Mouse (Mus musculus) heart, embryonic 16.5 days (tissue): ENCODE measurements around the gene Kdelr2. TPM values are rescaled to one million over a fixed set of nuclear protein-coding genes. Genes with fewer than 3 reads are reported as not detected.

Source experiments
- ATAC-seq: fragments of 200-750 bp; cut with Nextera tagmentation; replicated peaks from 2 replicates; pipeline ENCODE4 v1.8.0; 2017; ENCODE audit warnings: moderate number of reproducible peaks; ENCODE audit not compliant: insufficient read depth, low FRiP score; ENCODE audit errors: extremely low read depth
- H3K27ac ChIP-seq: fragments of 300-500 bp; sonication (generic); 2 replicates; pipeline ENCODE4 v1.5.1; 2014; ENCODE audit warnings: mild to moderate bottlenecking, low read length, control low read depth, moderate library complexity
- H3K27me3 ChIP-seq: fragments of 300-500 bp; sonication (generic); 2 replicates; pipeline ENCODE4 v1.6.1; 2014; ENCODE audit warnings: low read length, mixed read lengths; ENCODE audit not compliant: control insufficient read depth, insufficient read depth
- H3K36me3 ChIP-seq: fragments of 300-500 bp; sonication (generic); 2 replicates; pipeline ENCODE4 v1.6.1; 2014; ENCODE audit not compliant: control insufficient read depth, insufficient read depth
- H3K4me1 ChIP-seq: fragments of 300-500 bp; sonication (generic); 2 replicates; pipeline ENCODE4 v1.6.1; 2014; ENCODE audit warnings: low read length, mixed read lengths; ENCODE audit not compliant: control insufficient read depth, insufficient read depth
- H3K4me2 ChIP-seq: fragments of 300-500 bp; sonication (generic); 2 replicates; pipeline ENCODE4 v1.6.1; 2014; ENCODE audit warnings: low read depth, mild to moderate bottlenecking, control low read depth, low read length
- H3K4me3 ChIP-seq: fragments of 300-500 bp; sonication (generic); 2 replicates; pipeline ENCODE4 v1.5.1; 2014; ENCODE audit warnings: mild to moderate bottlenecking, control low read depth, low read length
- H3K9ac ChIP-seq: fragments of 300-500 bp; sonication (generic); 2 replicates; pipeline ENCODE4 v1.6.1; 2014; ENCODE audit warnings: low read length, control low read depth
- H3K9me3 ChIP-seq: fragments of 300-500 bp; sonication (generic); replicated peaks from 2 replicates; pipeline ENCODE4 v1.6.1; 2016; ENCODE audit warnings: low read length; ENCODE audit not compliant: control insufficient read depth
- WGBS: fragments of 180-500 bp; shearing (Covaris S2); extraction: QIAGEN DNeasy Blood & Tissue Kit; methylation state at CpG from one replicate; pipeline ENCODE4 v1.1.7; 2014; 5-methylcytosine and 5-hydroxymethylcytosine counted together
- polyA plus RNA-seq: library from polyadenylated mRNA; unstranded; fragments of >200 nt; fragmentation: Nextera tagmentation; extraction: Ambion mirVana; gene quantifications from 2 replicates; pipeline ENCODE4 v1.2.1, GENCODE M21; 2015

Kdelr2 gene
- polyA plus RNA-seq, 1 experiment from 2014 or later, result 203 TPM

GRCm38 (mm10) chr5:143410841-143411395 is 7.3 kb downstream of the Kdelr2 start:
- Histone ChIP-seq H3K4me1 (peaks cover 9% of the 10 kb centered on the region), H3K27me3 (no peaks in the 10 kb centered on the region), H3K36me3 (peaks cover 22% of the 10 kb centered on the region), H3K4me3 (no peak overlapping the region), H3K27ac (no peak overlapping the region), H3K9ac (no peak overlapping the region), H3K9me3 (no peaks in the 10 kb centered on the region), H3K4me2 (no peak overlapping the region)
- no peak for ATAC-seq
- WGBS, result 75% methylated on average over 4 of the region's 4 CpGs

- H3K9ac ChIP-seq, result no peak overlapping the region
- no peaks in the 10 kb centered on the region for H3K4me1 ChIP-seq
- H3K27me3 ChIP-seq, result no peaks in the 10 kb centered on the region
- H3K9me3 ChIP-seq, result no peaks in the 10 kb centered on the region
- H3K4me2 ChIP-seq, result no peak overlapping the region
- no peak overlapping the region for H3K4me3 ChIP-seq
- no peak for ATAC-seq
- 72% methylated on average over 4 of the region's 4 CpGs for WGBS
- H3K36me3 ChIP-seq, result peaks cover 50% of the 10 kb centered on the region
- H3K27ac ChIP-seq, result no peak overlapping the region
Measured at GRCm38 (mm10) chr5:143421484-143421883, 17.8 kb downstream of the Kdelr2 start.

- no peaks in the 10 kb centered on the region for H3K9me3 ChIP-seq
- H3K27ac ChIP-seq, result no peak overlapping the region
- no peak overlapping the region for H3K4me3 ChIP-seq
- WGBS, result 77% methylated on average over 4 of the region's 4 CpGs
- no peak overlapping the region for H3K4me2 ChIP-seq
- H3K36me3 ChIP-seq, result peaks cover 35% of the 10 kb centered on the region
- ATAC-seq, result no peak
- H3K9ac ChIP-seq, result no peak overlapping the region
- no peaks in the 10 kb centered on the region for H3K27me3 ChIP-seq
- no peaks in the 10 kb centered on the region for H3K4me1 ChIP-seq
Measured at GRCm38 (mm10) chr5:143422990-143423389, 19.4 kb downstream of the Kdelr2 start.

GRCm38 (mm10) chr5:143423899-143424519 is 20.4 kb downstream of the Kdelr2 start:
- no peaks in the 10 kb centered on the region for H3K4me1 ChIP-seq
- no peak overlapping the region for H3K4me3 ChIP-seq
- H3K27ac ChIP-seq, result no peak overlapping the region
- H3K9ac ChIP-seq, result no peak overlapping the region
- H3K27me3 ChIP-seq, result no peaks in the 10 kb centered on the region
- H3K9me3 ChIP-seq, result no peaks in the 10 kb centered on the region
- no peak overlapping the region for H3K4me2 ChIP-seq
- peaks cover 25% of the 10 kb centered on the region for H3K36me3 ChIP-seq
- ATAC-seq, result no peak
- WGBS, result 23% methylated on average over 6 of the region's 6 CpGs

- Histone ChIP-seq H3K4me1 (no peaks in the 10 kb centered on the region), H3K9ac (no peak overlapping the region), H3K4me3 (no peak overlapping the region), H3K4me2 (no peak overlapping the region), H3K27me3 (no peaks in the 10 kb centered on the region), H3K27ac (no peak overlapping the region), H3K9me3 (no peaks in the 10 kb centered on the region), H3K36me3 (no peaks in the 10 kb centered on the region)
- WGBS, result 7% methylated on average over 4 of the region's 4 CpGs
- ATAC-seq, result no peak; the same call in 1 of the 2 replicates
Measured at GRCm38 (mm10) chr5:143434421-143434820, 30.8 kb downstream of the Kdelr2 start.

- WGBS, result 81% methylated on average over 3 of the region's 3 CpGs
- ATAC-seq, result no peak
- no peaks in the 10 kb centered on the region for H3K36me3 ChIP-seq
- H3K9ac ChIP-seq, result no peak overlapping the region
- no peaks in the 10 kb centered on the region for H3K27me3 ChIP-seq
- H3K4me1 ChIP-seq, result no peaks in the 10 kb centered on the region
- H3K4me3 ChIP-seq, result no peak overlapping the region
- no peak overlapping the region for H3K27ac ChIP-seq
- H3K4me2 ChIP-seq, result no peak overlapping the region
- H3K9me3 ChIP-seq, result no peaks in the 10 kb centered on the region
Measured at GRCm38 (mm10) chr5:143441298-143441697, 37.7 kb downstream of the Kdelr2 start.

GRCm38 (mm10) chr5:143441753-143442152 is 38.1 kb downstream of the Kdelr2 start:
- Histone ChIP-seq H3K9me3 (no peaks in the 10 kb centered on the region), H3K27me3 (no peaks in the 10 kb centered on the region)
- ATAC-seq, result no peak

GRCm38 (mm10) chr5:143463671-143464070 is 60.0 kb downstream of the Kdelr2 start:
- peak overlapping the region; percentile 97 for H3K4me2 ChIP-seq
- H3K27ac ChIP-seq, result 0 out of 2 replicates have a peak overlapping the region, but pooled peaks have one; percentile 3
- no peaks in the 10 kb centered on the region for H3K9me3 ChIP-seq
- H3K27me3 ChIP-seq, result no peaks in the 10 kb centered on the region
- peaks cover 10% of the 10 kb centered on the region; the same call in 1 of the 2 replicates for H3K4me1 ChIP-seq
- no peaks in the 10 kb centered on the region for H3K36me3 ChIP-seq
- peak overlapping the region; percentile 69 for H3K4me3 ChIP-seq
- ATAC-seq, result no peak
- H3K9ac ChIP-seq, result peak overlapping the region; percentile 80
- 82% methylated on average over 11 of the region's 11 CpGs for WGBS

More at GRCm38 (mm10) chr5:143441753-143442152, 38.1 kb downstream of the Kdelr2 start:
- H3K27ac ChIP-seq, result no peak overlapping the region
- no peak overlapping the region for H3K4me2 ChIP-seq
- H3K4me3 ChIP-seq, result no peak overlapping the region
- no peak overlapping the region for H3K9ac ChIP-seq
- WGBS, result 81% methylated on average over 12 of the region's 12 CpGs
- H3K4me1 ChIP-seq, result no peaks in the 10 kb centered on the region
- H3K36me3 ChIP-seq, result no peaks in the 10 kb centered on the region

GRCm38 (mm10) chr5:143464100-143464756 is 60.6 kb downstream of the Kdelr2 start, which contains the start of gene Daglb:
Gene Daglb, plus strand, starts transcription at chr5:143464584.
- peak; percentile 94 for ATAC-seq
- H3K9ac ChIP-seq, result peak within 1 kb of the TSS; percentile 80
- H3K9me3 ChIP-seq, result no peaks in the 10 kb centered on the region
- peak within 1 kb of the TSS; percentile 69 for H3K4me3 ChIP-seq
- peak within 1 kb of the TSS; percentile 97 for H3K4me2 ChIP-seq
- H3K36me3 ChIP-seq, result no peaks in the 10 kb centered on the region
- H3K27ac ChIP-seq, result peak within 1 kb of the TSS; percentile 47
- WGBS, result 3% methylated on average over 43 of the region's 43 CpGs
- H3K4me1 ChIP-seq, result peaks cover 10% of the 10 kb centered on the region; the same call in 1 of the 2 replicates
- H3K27me3 ChIP-seq, result no peaks in the 10 kb centered on the region
